Comparison of ENCODE assay signal across 9 mouse cellular contexts in the genomic region with DNA sequence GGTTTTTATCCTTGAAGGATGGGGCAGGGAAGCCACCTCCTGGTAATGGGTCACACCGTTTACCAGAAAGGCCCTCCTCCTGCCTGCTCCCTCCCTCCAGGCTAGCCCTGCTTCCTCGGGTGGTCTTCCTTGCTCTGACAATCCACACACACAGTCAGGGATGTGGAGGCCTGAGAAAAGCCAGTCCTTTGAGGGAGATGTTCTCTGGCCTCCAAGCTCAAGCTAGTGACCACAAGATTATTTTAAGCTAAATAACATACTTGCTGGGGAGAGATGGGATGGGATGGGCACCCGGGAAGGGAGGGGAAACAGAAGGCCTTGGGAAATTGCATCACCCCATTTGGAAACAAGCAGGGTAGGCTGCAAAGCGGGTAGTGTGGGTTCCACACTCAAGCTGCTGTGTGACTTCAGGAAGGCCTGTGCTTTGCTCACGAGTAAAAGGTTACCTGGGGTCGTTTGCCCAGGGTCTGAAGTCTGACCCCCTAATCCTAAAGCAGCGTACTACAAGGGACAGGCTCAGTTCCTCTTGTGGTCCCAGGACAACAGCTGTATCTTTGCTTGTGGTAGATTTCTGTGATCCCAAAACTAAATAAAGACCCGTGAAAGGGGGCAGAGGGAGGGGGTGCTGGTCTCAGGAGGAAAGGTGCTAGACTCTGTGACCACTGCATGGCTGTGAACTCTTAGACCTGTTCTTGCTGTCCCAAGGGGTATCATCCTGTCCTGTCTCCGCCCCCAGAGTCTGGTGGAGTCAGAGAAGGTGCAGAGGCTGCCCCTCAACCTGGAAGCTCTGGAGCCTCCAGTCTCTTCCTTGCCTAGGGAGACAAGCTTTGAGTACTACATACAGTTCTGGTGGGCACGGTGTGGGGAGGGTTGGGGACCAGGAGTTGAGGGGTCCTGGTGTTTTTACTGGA. TPM values are rescaled to one million over a fixed set of nuclear protein-coding genes. Genes with fewer than 3 reads are reported as not detected.
DNase-seq lines count a peak whose midpoint lies in the region; ATAC-seq and TF ChIP-seq lines count a peak whose summit lies in the region.
"Had no signal": no experiment of that assay in that cellular context is flagged by ENCODE, and none has a peak within 500 bp of the region (broad histone marks: within the 10 kb centered on the region; RNA-seq: fewer than 3 reads in every experiment).

No protein-coding gene starts in this region.

- peak overlapping the region; percentile 48 for H3K4me3 ChIP-seq in kidney, embryonic 16.5 days (ENCODE audit: low read length)
- H3K4me3 ChIP-seq in heart, embryonic 13.5 days: peak overlapping the region; percentile 56
- H3K4me3 ChIP-seq in macrophage (ENCODE audit: inconsistent target): peak overlapping the region; percentile 94
- no peak overlapping the region for H3K4me3 ChIP-seq in midbrain, postnatal 0 days (ENCODE audit: low read depth, low read length)
- H3K4me3 ChIP-seq: limb, embryonic 15.5 days had no signal

- TF ChIP-seq CTCF in midbrain, postnatal 0 days (IDR thresholded peaks at IDR 0.05): no peak

- no peak for ATAC-seq in kidney, embryonic 16.5 days (ENCODE audit: low FRiP score, low TSS enrichment)
- no peak for ATAC-seq in heart, embryonic 13.5 days (ENCODE audit: extremely low read depth, insufficient number of reproducible peaks, low FRiP score, low TSS enrichment)
- ATAC-seq in midbrain, postnatal 0 days (ENCODE audit: low FRiP score): no peak

- H3K36me3 ChIP-seq in kidney, embryonic 16.5 days (ENCODE audit: insufficient read depth, low read length): no peaks in the 10 kb centered on the region
- H3K36me3 ChIP-seq in heart, embryonic 13.5 days: no peaks in the 10 kb centered on the region
- peaks cover 23% of the 10 kb centered on the region; the same call in 1 of the 2 replicates for H3K36me3 ChIP-seq in macrophage (ENCODE audit: inconsistent target)
- H3K36me3 ChIP-seq in midbrain, postnatal 0 days (ENCODE audit: insufficient read depth, low read length): no peaks in the 10 kb centered on the region
- H3K36me3 ChIP-seq: limb, embryonic 15.5 days had no signal

- no peaks in the 10 kb centered on the region for H3K9me3 ChIP-seq in kidney, embryonic 16.5 days (ENCODE audit: low read length)
- no peaks in the 10 kb centered on the region for H3K9me3 ChIP-seq in heart, embryonic 13.5 days
- H3K9me3 ChIP-seq in midbrain, postnatal 0 days (ENCODE audit: low read length): no peaks in the 10 kb centered on the region
- H3K9me3 ChIP-seq: limb, embryonic 15.5 days had no signal

- no peak overlapping the region for H3K27ac ChIP-seq in kidney, embryonic 16.5 days (ENCODE audit: low read length)
- H3K27ac ChIP-seq in heart, embryonic 13.5 days (replicated peaks): no peak overlapping the region
- peak overlapping the region; percentile 91 for H3K27ac ChIP-seq in macrophage
- no peak overlapping the region for H3K27ac ChIP-seq in midbrain, postnatal 0 days (ENCODE audit: low read depth, low read length)
- H3K27ac ChIP-seq: limb, embryonic 15.5 days had no signal

- no peak for DNase-seq in kidney, postnatal 4 days
- DNase-seq in adipocyte (ENCODE audit: low spot score): peak; percentile 66
- no peak for DNase-seq in left cerebral cortex, postnatal 25 days (ENCODE audit: low spot score in 2 of 2)
- DNase-seq in midbrain, postnatal 0 days (ENCODE audit: low spot score): no peak
- DNase-seq: thymus, postnatal 36 days had no signal

- peaks cover 49% of the 10 kb centered on the region for H3K27me3 ChIP-seq in kidney, embryonic 16.5 days (ENCODE audit: insufficient read depth, low read length)
- H3K27me3 ChIP-seq in heart, embryonic 13.5 days (replicated peaks): peaks cover 98% of the 10 kb centered on the region
- H3K27me3 ChIP-seq in midbrain, postnatal 0 days (ENCODE audit: insufficient read depth, low read length): peaks cover 77% of the 10 kb centered on the region

- WGBS in kidney, embryonic 16.5 days: 48% methylated on average over 10 of the region's 10 CpGs
- 43% methylated on average over 10 of the region's 10 CpGs for WGBS in heart, embryonic 13.5 days
- 24% methylated on average over 9 of the region's 10 CpGs for WGBS in macrophage (ENCODE audit: missing documents)
- WGBS in midbrain, postnatal 0 days: 31% methylated on average over 10 of the region's 10 CpGs

- peaks cover 61% of the 10 kb centered on the region for H3K4me1 ChIP-seq in kidney, embryonic 16.5 days (ENCODE audit: insufficient read depth, low read length)
- peaks cover 64% of the 10 kb centered on the region for H3K4me1 ChIP-seq in heart, embryonic 13.5 days
- 0 out of 2 replicates have a peak, but pooled peaks cover 3% of the 10 kb centered on the region for H3K4me1 ChIP-seq in midbrain, postnatal 0 days (ENCODE audit: insufficient read depth, low read length)

- intact Hi-C loops in left cerebral cortex, postnatal 25 days (cut with DNase I): no loop called here

- H3K79me2 ChIP-seq in macrophage (ENCODE audit: inconsistent target): peaks cover 64% of the 10 kb centered on the region

- peak overlapping the region; percentile 20; the same call in 1 of the 2 replicates for H3K9ac ChIP-seq in kidney, embryonic 16.5 days (replicated peaks; ENCODE audit: low read length)
- H3K9ac ChIP-seq in heart, embryonic 13.5 days: peak overlapping the region; percentile 80; the same call in 1 of the 2 replicates
- no peak overlapping the region for H3K9ac ChIP-seq in midbrain, postnatal 0 days (replicated peaks; ENCODE audit: low read length, poor library complexity, severe bottlenecking)
- H3K9ac ChIP-seq: limb, embryonic 15.5 days had no signal

- H3K4me2 ChIP-seq in kidney, embryonic 16.5 days (replicated peaks; ENCODE audit: low read depth, low read length): peak overlapping the region; percentile 66
- peak overlapping the region; percentile 85 for H3K4me2 ChIP-seq in heart, embryonic 13.5 days
- no peak overlapping the region for H3K4me2 ChIP-seq in midbrain, postnatal 0 days (ENCODE audit: low read depth, low read length, poor library complexity, severe bottlenecking)

RNA-seq across cellular contexts. Expression of a gene that starts 1.9 kb away (rescaled TPM):
- polyA plus RNA-seq in kidney, embryonic 16.5 days (2015; fragmentation: Nextera tagmentation; extraction: Ambion mirVana): 21.7 and 24.3 TPM in 2 replicates
- polyA plus RNA-seq in heart, embryonic 13.5 days (2015; fragmentation: Nextera tagmentation; extraction: Ambion mirVana): 6.0 and 10.6 TPM in 2 replicates
- total RNA-seq in macrophage (2018; cell fraction: chromatin; rRNA removed): over 10,000 TPM in 4 of 26 experiments, 1,000 to 10,000 TPM in 18, 100 to 1,000 TPM in 4; 785 to 11,990 (median 4,844) TPM
- total RNA-seq in macrophage (2018; cell fraction: cytosol; rRNA removed): 1,000 to 10,000 TPM in 8 of 26 experiments, 100 to 1,000 TPM in 18; 279 to 3,779 (median 516) TPM
- total RNA-seq in macrophage (2018; cell fraction: nucleus; rRNA removed): 1,000 to 10,000 TPM in 19 of 26 experiments, 100 to 1,000 TPM in 7; 417 to 7,545 (median 2,584) TPM
- polyA plus RNA-seq in macrophage (2018): 127 to 339 TPM (median 289 TPM) in 3 replicates
- under 1 TPM; 0.53 to 0.66 TPM for total RNA-seq in left cerebral cortex, postnatal 25 days (2021)
- 1.5 and 3.8 TPM in 2 replicates for total RNA-seq in midbrain, postnatal 0 days (2014; rRNA removed)
- polyA plus RNA-seq in midbrain, postnatal 0 days (2015; fragmentation: Nextera tagmentation; extraction: Ambion mirVana): 0.38 and 0.49 TPM in 2 replicates

RNA-seq across cellular contexts. Expression of a gene that starts 27.4 kb away (rescaled TPM):
- 19.4 and 19.9 TPM in 2 replicates for polyA plus RNA-seq in kidney, embryonic 16.5 days (2015; fragmentation: Nextera tagmentation; extraction: Ambion mirVana)
- polyA plus RNA-seq in heart, embryonic 13.5 days (2015; fragmentation: Nextera tagmentation; extraction: Ambion mirVana): 10.2 and 10.8 TPM in 2 replicates
- total RNA-seq in macrophage (2018; cell fraction: chromatin; rRNA removed): 100 to 1,000 TPM in 1 of 26 experiments, 10 to 100 TPM in 23, 1 to 10 TPM in 2; 9.1 to 109 (median 30.7) TPM
- 10 to 100 TPM in 20 of 26 experiments, 1 to 10 TPM in 6; 7.8 to 73.6 (median 15.0) TPM for total RNA-seq in macrophage (2018; cell fraction: cytosol; rRNA removed)
- total RNA-seq in macrophage (2018; cell fraction: nucleus; rRNA removed): 100 to 1,000 TPM in 4 of 26 experiments, 10 to 100 TPM in 20, 1 to 10 TPM in 2; 8.3 to 170 (median 42.3) TPM
- polyA plus RNA-seq in macrophage (2018): 8.0 to 13.2 TPM (median 12.5 TPM) in 3 replicates
- total RNA-seq in left cerebral cortex, postnatal 25 days (2021): 1 to 10 TPM in 1 of 2 experiments, under 1 TPM in 1; 0.85 to 1.3 TPM
- total RNA-seq in midbrain, postnatal 0 days (2014; rRNA removed): 2.4 and 3.3 TPM in 2 replicates
- 1.7 and 2.8 TPM in 2 replicates for polyA plus RNA-seq in midbrain, postnatal 0 days (2015; fragmentation: Nextera tagmentation; extraction: Ambion mirVana)

RNA-seq across cellular contexts. Expression of a gene that starts 37.6 kb away (rescaled TPM):
- polyA plus RNA-seq in kidney, embryonic 16.5 days (2015; fragmentation: Nextera tagmentation; extraction: Ambion mirVana): 4.6 and 5.5 TPM in 2 replicates
- polyA plus RNA-seq in heart, embryonic 13.5 days (2015; fragmentation: Nextera tagmentation; extraction: Ambion mirVana): 0.53 and 0.55 TPM in 2 replicates
- total RNA-seq in macrophage (2018; cell fraction: chromatin; rRNA removed): not detected
- total RNA-seq in macrophage (2018; cell fraction: cytosol; rRNA removed): not detected
- total RNA-seq in macrophage (2018; cell fraction: nucleus; rRNA removed): not detected
- polyA plus RNA-seq in macrophage (2018): not detected in 3 replicates
- 1 to 10 TPM; 1.5 to 2.5 TPM for total RNA-seq in left cerebral cortex, postnatal 25 days (2021)
- total RNA-seq in midbrain, postnatal 0 days (2014; rRNA removed): 4.4 and 6.4 TPM in 2 replicates
- polyA plus RNA-seq in midbrain, postnatal 0 days (2015; fragmentation: Nextera tagmentation; extraction: Ambion mirVana): 18.2 and 19.9 TPM in 2 replicates

RNA-seq across cellular contexts. Expression of a gene that starts 41.4 kb away (rescaled TPM):
- 78.6 and 84.8 TPM in 2 replicates for polyA plus RNA-seq in kidney, embryonic 16.5 days (2015; fragmentation: Nextera tagmentation; extraction: Ambion mirVana)
- polyA plus RNA-seq in heart, embryonic 13.5 days (2015; fragmentation: Nextera tagmentation; extraction: Ambion mirVana): 2.1 and 2.5 TPM in 2 replicates
- not detected for total RNA-seq in macrophage (2018; cell fraction: chromatin; rRNA removed)
- under 1 TPM in 2 of 26 experiments, not detected in 24; 0.10 to 0.14 TPM for total RNA-seq in macrophage (2018; cell fraction: cytosol; rRNA removed)
- under 1 TPM in 1 of 26 experiments, not detected in 25; 0.86 TPM for total RNA-seq in macrophage (2018; cell fraction: nucleus; rRNA removed)
- not detected in 3 replicates for polyA plus RNA-seq in macrophage (2018)
- 1 to 10 TPM; 3.2 to 4.5 TPM for total RNA-seq in left cerebral cortex, postnatal 25 days (2021)
- total RNA-seq in midbrain, postnatal 0 days (2014; rRNA removed): 9.6 and 12.6 TPM in 2 replicates
- polyA plus RNA-seq in midbrain, postnatal 0 days (2015; fragmentation: Nextera tagmentation; extraction: Ambion mirVana): 8.4 and 9.7 TPM in 2 replicates
